Mouse (Mus musculus): ENCODE measurements at regions not wholly inside any gene's neighbourhood (a gene's known extent, or its start where the extent isn't known, plus 50 kb on each side); places are given as distances from the start of the nearest gene placed in this dataset.

DNA sequence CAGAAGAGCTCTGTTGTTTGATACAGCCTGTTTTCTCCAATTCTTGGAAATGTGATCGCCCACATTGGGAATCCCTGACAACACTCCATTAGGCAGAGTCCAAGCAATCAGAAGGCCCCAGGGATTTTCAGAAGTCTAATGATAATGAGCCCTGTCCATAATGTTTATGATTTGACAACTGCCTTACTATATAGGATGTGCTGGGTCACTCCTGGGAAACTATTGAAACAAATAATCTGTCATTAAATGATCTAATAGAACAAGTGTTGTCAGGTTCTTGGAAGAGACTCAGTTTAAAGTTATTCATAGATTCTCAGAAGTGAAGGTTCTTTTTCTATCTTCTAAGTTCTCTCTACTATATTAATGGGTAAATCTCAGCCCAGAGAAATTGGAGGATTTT lies 395.9 kb downstream of the Tns1 start:
- H3K4me3 ChIP-seq (ENCODE audit: low read depth, low read length): no peak overlapping the region
- ATAC-seq (replicated peaks; ENCODE audit: low FRiP score): no peak
- H3K27ac ChIP-seq (ENCODE audit: low read depth, low read length): no peak overlapping the region
- H3K27me3 ChIP-seq (replicated peaks; ENCODE audit: control insufficient read depth, insufficient read depth, low read length): no peaks in the 10 kb centered on the region
- H3K9me3 ChIP-seq (ENCODE audit: control insufficient read depth, low read length): no peaks in the 10 kb centered on the region
- H3K4me1 ChIP-seq (replicated peaks; ENCODE audit: control insufficient read depth, insufficient read depth, low read length): no peaks in the 10 kb centered on the region
- 83% methylated on average over 1 of the region's 1 CpGs for WGBS
- H3K9ac ChIP-seq (ENCODE audit: low read depth, low read length): no peak overlapping the region
- H3K36me3 ChIP-seq (ENCODE audit: control insufficient read depth, insufficient read depth, low read length): no peaks in the 10 kb centered on the region
- no peak for DNase-seq (ENCODE audit: low spot score)
- H3K4me2 ChIP-seq: no peak overlapping the region

DNA sequence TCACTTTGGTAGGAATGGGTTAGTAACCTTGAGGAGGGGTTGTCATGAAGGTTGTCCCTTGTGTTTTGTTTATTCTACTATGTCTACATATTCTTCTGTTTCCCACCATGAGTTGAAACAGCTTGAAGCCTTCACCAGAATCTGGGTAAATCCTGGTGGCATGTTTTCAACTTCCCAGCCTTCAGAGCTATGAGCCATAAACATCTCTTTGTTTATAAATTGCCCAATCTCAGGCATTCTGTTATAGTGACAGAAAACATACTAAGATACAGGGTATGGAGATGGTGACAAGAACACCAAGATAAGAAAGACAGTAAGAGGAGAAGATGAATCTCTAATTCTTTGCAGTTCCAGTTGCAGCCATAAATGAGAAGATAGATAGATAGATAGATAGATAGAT lies 396.5 kb downstream of the Tns1 start:
- H3K4me3 ChIP-seq (ENCODE audit: low read depth, low read length): no peak overlapping the region
- no peaks in the 10 kb centered on the region for H3K9me3 ChIP-seq (ENCODE audit: control insufficient read depth, low read length)
- ATAC-seq (replicated peaks; ENCODE audit: low FRiP score) (no peak), DNase-seq (ENCODE audit: low spot score) (no peak)
- no peak overlapping the region for H3K27ac ChIP-seq (ENCODE audit: low read depth, low read length)
- no peaks in the 10 kb centered on the region for H3K4me1 ChIP-seq (replicated peaks; ENCODE audit: control insufficient read depth, insufficient read depth, low read length)
- no peaks in the 10 kb centered on the region for H3K36me3 ChIP-seq (ENCODE audit: control insufficient read depth, insufficient read depth, low read length)
- H3K9ac ChIP-seq (ENCODE audit: low read depth, low read length): no peak overlapping the region
- no peak overlapping the region for H3K4me2 ChIP-seq
- no peaks in the 10 kb centered on the region for H3K27me3 ChIP-seq (replicated peaks; ENCODE audit: control insufficient read depth, insufficient read depth, low read length)

DNA sequence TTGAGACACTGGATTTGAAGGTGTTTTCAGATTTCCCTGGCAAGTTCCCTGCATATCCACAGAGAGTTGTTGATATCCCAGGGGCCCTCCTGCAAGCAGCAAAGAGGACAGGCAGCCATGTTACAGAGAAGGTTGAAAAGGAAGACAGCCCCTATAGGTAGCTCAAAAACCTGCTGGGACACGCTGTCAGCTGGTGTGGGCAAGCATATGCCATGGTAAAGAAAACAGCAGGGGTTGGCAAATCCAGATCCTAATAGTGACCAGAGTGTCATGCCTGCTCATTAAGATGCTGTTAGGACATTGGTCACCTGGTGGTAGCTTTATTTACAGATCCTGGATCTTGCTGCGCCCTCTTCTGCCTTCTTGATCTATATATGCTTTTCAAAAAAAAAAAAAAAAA lies 397.6 kb downstream of the Tns1 start:
- no peaks in the 10 kb centered on the region for H3K9me3 ChIP-seq (ENCODE audit: control insufficient read depth, low read length)
- no peak overlapping the region for H3K9ac ChIP-seq (ENCODE audit: low read depth, low read length)
- no peaks in the 10 kb centered on the region for H3K36me3 ChIP-seq (ENCODE audit: control insufficient read depth, insufficient read depth, low read length)
- H3K4me3 ChIP-seq (ENCODE audit: low read depth, low read length): no peak overlapping the region
- no peaks in the 10 kb centered on the region for H3K4me1 ChIP-seq (replicated peaks; ENCODE audit: control insufficient read depth, insufficient read depth, low read length)
- DNase-seq (ENCODE audit: low spot score) (no peak), ATAC-seq (replicated peaks; ENCODE audit: low FRiP score) (no peak)
- H3K27ac ChIP-seq (ENCODE audit: low read depth, low read length): no peak overlapping the region
- WGBS: 84% methylated on average over 2 of the region's 2 CpGs
- no peaks in the 10 kb centered on the region for H3K27me3 ChIP-seq (replicated peaks; ENCODE audit: control insufficient read depth, insufficient read depth, low read length)
- H3K4me2 ChIP-seq: no peak overlapping the region

DNA sequence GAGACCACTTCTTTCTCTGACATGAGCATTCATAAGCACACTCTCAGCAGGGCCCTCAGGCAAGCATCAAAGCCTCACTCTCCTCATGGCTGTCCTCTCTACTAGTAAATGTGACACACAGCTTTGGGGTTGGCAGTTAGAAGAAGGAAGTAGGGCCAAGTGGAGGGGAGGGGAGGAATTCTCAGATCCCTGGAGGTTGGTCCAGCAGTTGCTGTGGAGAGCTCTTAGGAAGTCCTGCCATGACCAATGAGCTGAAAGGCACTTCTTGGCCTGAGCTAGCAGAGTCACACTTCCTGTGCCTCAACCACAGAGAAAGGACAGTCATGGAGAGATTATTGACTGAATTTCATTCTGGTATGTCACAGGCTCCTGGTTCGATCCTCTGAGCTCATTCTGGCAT lies 398.8 kb downstream of the Tns1 start:
- 71% methylated on average over 1 of the region's 1 CpGs for WGBS
- H3K9me3 ChIP-seq (ENCODE audit: control insufficient read depth, low read length): no peaks in the 10 kb centered on the region
- ATAC-seq (replicated peaks; ENCODE audit: low FRiP score) (no peak), DNase-seq (ENCODE audit: low spot score) (no peak)
- no peak overlapping the region for H3K27ac ChIP-seq (ENCODE audit: low read depth, low read length)
- no peak overlapping the region for H3K4me2 ChIP-seq
- no peak overlapping the region for H3K4me3 ChIP-seq (ENCODE audit: low read depth, low read length)
- no peaks in the 10 kb centered on the region for H3K27me3 ChIP-seq (replicated peaks; ENCODE audit: control insufficient read depth, insufficient read depth, low read length)
- H3K4me1 ChIP-seq (replicated peaks; ENCODE audit: control insufficient read depth, insufficient read depth, low read length): no peaks in the 10 kb centered on the region
- no peak overlapping the region for H3K9ac ChIP-seq (ENCODE audit: low read depth, low read length)
- no peaks in the 10 kb centered on the region for H3K36me3 ChIP-seq (ENCODE audit: control insufficient read depth, insufficient read depth, low read length)

DNA sequence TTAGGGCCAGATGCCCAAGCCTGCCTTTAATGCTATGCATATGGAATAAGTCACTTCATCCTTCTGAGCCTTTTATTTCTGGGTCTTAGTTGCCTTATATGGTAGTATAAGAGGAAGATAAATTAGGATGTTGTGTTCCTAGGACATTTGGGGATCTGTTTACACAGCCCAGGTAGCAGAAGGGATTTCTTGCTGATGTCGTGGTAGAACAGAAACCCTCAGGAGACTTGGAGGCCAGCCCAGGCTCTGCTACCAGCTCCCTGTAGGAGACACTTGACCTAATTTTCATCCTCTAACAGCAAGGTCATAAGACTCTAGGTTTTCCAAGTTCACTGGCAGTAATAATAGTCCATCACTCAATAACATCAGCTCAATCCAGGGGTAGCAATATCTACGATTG lies 399.7 kb downstream of the Tns1 start:
- 80% methylated on average over 2 of the region's 2 CpGs for WGBS
- no peaks in the 10 kb centered on the region for H3K9me3 ChIP-seq (ENCODE audit: control insufficient read depth, low read length)

GRCm38 (mm10) chr1:73721486-73722225 lies 402.6 kb downstream of the Tns1 start:
- no peaks in the 10 kb centered on the region for H3K4me1 ChIP-seq (replicated peaks; ENCODE audit: control insufficient read depth, insufficient read depth, low read length)
- no peaks in the 10 kb centered on the region for H3K27me3 ChIP-seq (replicated peaks; ENCODE audit: control insufficient read depth, insufficient read depth, low read length)
- no peak overlapping the region for H3K9ac ChIP-seq (ENCODE audit: low read depth, low read length)
- no peak overlapping the region for H3K4me2 ChIP-seq
- no peaks in the 10 kb centered on the region for H3K36me3 ChIP-seq (ENCODE audit: control insufficient read depth, insufficient read depth, low read length)
- WGBS: 76% methylated on average over 6 of the region's 6 CpGs
- H3K9me3 ChIP-seq (ENCODE audit: control insufficient read depth, low read length): no peaks in the 10 kb centered on the region
- ATAC-seq (replicated peaks; ENCODE audit: low FRiP score): no peak
- H3K4me3 ChIP-seq (ENCODE audit: low read depth, low read length): no peak overlapping the region
- DNase-seq (ENCODE audit: low spot score): no peak
- no peak overlapping the region for H3K27ac ChIP-seq (ENCODE audit: low read depth, low read length)

More for the DNA sequence above, 399.7 kb downstream of the Tns1 start:
- Histone ChIP-seq H3K27ac (ENCODE audit: low read depth, low read length) (no peak overlapping the region), H3K36me3 (ENCODE audit: control insufficient read depth, insufficient read depth, low read length) (no peaks in the 10 kb centered on the region), H3K4me2 (no peak overlapping the region), H3K27me3 (replicated peaks; ENCODE audit: control insufficient read depth, insufficient read depth, low read length) (no peaks in the 10 kb centered on the region), H3K9ac (ENCODE audit: low read depth, low read length) (no peak overlapping the region), H3K4me3 (ENCODE audit: low read depth, low read length) (no peak overlapping the region), H3K4me1 (replicated peaks; ENCODE audit: control insufficient read depth, insufficient read depth, low read length) (no peaks in the 10 kb centered on the region)
- ATAC-seq (replicated peaks; ENCODE audit: low FRiP score) (no peak), DNase-seq (ENCODE audit: low spot score) (no peak)

DNA sequence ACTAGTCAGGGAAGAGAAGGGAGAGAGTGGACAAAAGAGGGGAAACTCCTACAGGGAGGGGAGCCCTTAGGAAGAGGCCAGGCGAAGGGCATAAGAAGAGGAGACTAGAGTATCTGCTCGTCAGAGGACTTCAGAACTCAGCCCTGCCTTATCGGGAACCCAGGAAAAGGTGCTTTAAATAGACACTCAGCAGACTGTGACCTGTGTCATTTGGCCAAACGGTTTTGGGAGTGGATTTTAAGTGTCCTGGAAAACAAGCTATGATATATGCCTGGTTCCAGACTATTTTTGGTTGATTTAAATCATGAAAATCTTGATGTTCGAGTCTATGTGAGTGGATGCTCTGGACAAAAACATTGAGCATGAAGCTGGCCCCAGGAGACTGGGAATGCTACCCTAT lies 405.8 kb downstream of the Tns1 start:
- H3K27ac ChIP-seq (ENCODE audit: low read depth, low read length): no peak overlapping the region
- no peaks in the 10 kb centered on the region for H3K9me3 ChIP-seq (ENCODE audit: control insufficient read depth, low read length)
- H3K36me3 ChIP-seq (ENCODE audit: control insufficient read depth, insufficient read depth, low read length): no peaks in the 10 kb centered on the region
- no peak overlapping the region for H3K9ac ChIP-seq (ENCODE audit: low read depth, low read length)
- 73% methylated on average over 5 of the region's 5 CpGs for WGBS
- H3K27me3 ChIP-seq (replicated peaks; ENCODE audit: control insufficient read depth, insufficient read depth, low read length): no peaks in the 10 kb centered on the region
- ATAC-seq (replicated peaks; ENCODE audit: low FRiP score) (no peak), DNase-seq (ENCODE audit: low spot score) (no peak)
- no peaks in the 10 kb centered on the region for H3K4me1 ChIP-seq (replicated peaks; ENCODE audit: control insufficient read depth, insufficient read depth, low read length)
- no peak overlapping the region for H3K4me3 ChIP-seq (ENCODE audit: low read depth, low read length)
- H3K4me2 ChIP-seq: no peak overlapping the region

DNA sequence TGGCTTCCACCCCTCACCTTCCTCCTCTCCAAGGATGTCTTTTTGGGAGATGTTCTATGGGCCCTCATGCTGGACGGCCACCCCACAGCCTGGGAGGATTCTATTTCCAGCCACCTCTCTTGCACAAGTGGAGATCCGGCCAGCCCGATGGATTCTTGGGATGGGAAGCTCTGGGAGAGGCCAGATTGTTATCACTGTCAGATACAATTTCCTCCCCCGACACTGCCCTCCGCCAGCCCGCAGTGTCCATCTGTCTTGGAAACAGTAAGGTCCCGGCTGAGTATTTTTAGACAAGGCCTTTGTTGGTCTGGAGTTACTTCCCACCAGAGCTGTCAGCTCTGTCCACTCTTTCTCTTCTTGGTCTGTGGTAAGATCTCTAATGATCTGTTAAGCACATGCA lies 406.8 kb downstream of the Tns1 start:
- ATAC-seq (replicated peaks; ENCODE audit: low FRiP score) (no peak), DNase-seq (ENCODE audit: low spot score) (no peak)
- no peak overlapping the region for H3K4me2 ChIP-seq
- H3K4me1 ChIP-seq (replicated peaks; ENCODE audit: control insufficient read depth, insufficient read depth, low read length): no peaks in the 10 kb centered on the region
- H3K27me3 ChIP-seq (replicated peaks; ENCODE audit: control insufficient read depth, insufficient read depth, low read length): no peaks in the 10 kb centered on the region
- H3K9me3 ChIP-seq (ENCODE audit: control insufficient read depth, low read length): no peaks in the 10 kb centered on the region
- H3K9ac ChIP-seq (ENCODE audit: low read depth, low read length): no peak overlapping the region
- 56% methylated on average over 7 of the region's 7 CpGs for WGBS
- no peak overlapping the region for H3K27ac ChIP-seq (ENCODE audit: low read depth, low read length)
- no peak overlapping the region for H3K4me3 ChIP-seq (ENCODE audit: low read depth, low read length)
- no peaks in the 10 kb centered on the region for H3K36me3 ChIP-seq (ENCODE audit: control insufficient read depth, insufficient read depth, low read length)

DNA sequence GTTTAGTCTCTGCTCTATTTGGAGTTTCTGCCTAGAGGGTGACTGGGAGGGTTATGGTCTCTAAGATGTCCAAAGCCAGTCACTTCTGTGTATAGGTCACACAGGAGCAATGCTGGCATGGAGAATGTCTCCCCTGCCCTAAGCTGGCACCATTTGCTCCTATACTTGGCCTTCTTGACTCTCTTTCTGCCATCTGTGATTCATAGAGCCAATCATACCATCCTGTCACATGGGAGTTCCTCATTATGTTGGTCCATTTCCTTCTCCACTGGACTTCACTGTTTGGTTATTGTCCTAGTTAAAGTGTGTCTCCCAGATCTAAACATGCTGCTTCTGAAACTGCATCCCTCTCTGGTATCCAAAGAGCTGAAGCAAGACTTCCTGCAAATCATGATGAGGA lies 407.3 kb downstream of the Tns1 start:
- Histone ChIP-seq H3K9ac (ENCODE audit: low read depth, low read length) (no peak overlapping the region), H3K36me3 (ENCODE audit: control insufficient read depth, insufficient read depth, low read length) (no peaks in the 10 kb centered on the region), H3K27me3 (replicated peaks; ENCODE audit: control insufficient read depth, insufficient read depth, low read length) (no peaks in the 10 kb centered on the region), H3K4me2 (no peak overlapping the region), H3K27ac (ENCODE audit: low read depth, low read length) (no peak overlapping the region), H3K9me3 (ENCODE audit: control insufficient read depth, low read length) (no peaks in the 10 kb centered on the region), H3K4me3 (ENCODE audit: low read depth, low read length) (no peak overlapping the region), H3K4me1 (replicated peaks; ENCODE audit: control insufficient read depth, insufficient read depth, low read length) (no peaks in the 10 kb centered on the region)
- ATAC-seq (replicated peaks; ENCODE audit: low FRiP score) (no peak), DNase-seq (ENCODE audit: low spot score) (no peak)

Data from liver, embryonic 11.5 days (tissue).